Mouse (Mus musculus) urinary bladder, postnatal 10 days (tissue): ENCODE data around the gene Elovl7.

ENCODE experiments used
- DNase-seq: peaks from one replicate; pipeline ENCODE4 v3.0.0; 2022; ENCODE audit warnings: low spot score

Elovl7 gene

DNA sequence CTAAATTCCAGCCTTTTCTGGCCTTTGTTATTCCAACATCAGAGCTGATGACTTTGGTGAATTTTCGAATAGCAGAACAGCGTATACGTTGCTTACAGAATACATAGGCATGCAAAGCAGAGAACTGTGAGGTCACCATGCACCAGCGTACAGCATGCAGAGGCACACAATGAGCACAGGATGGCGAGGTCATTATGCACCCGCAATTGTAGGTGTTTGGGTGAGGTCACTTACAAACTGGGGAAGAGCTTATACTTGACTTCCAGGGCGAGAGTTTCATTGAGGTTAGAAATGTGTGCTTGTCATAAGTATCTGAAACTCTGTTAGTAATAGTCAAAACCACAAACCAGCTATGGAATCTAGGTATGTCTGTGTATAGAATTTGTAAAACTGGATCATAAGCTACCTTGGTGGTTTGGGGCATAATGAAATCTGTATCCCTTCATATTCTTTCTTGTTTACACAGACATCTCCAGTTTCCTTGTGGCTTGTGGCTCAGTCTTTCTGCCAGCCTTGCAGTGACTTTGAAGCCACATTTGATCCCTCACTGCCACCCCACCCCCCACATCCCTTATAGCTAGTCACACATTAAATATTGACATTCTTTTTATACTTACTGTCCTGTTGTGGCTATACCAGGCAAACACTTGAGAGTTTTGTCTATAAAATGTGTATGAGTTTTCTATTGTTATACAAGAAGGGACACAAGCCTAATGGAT lies 88.9 kb downstream of the Elovl7 start:
- no peak for DNase-seq

DNA sequence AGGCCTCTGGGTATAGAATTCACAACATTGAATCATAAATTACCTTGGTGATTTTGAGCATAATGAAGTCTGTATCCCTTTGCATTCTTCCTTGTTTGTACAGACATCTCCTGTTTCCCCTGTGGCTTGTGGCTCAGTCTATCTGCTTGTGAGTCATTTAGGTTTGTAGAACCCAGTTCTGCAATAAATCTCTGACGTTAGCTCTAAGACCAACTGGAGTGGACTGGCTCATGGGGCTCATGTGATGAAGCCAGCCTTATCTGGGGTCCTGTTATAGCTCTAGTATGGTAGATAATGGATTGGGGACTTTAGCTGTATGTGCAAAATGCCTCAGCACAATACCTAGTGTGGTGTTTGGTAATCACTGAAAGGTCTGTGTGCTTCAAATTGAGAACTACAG lies 89.6 kb downstream of the Elovl7 start:
- no peak for DNase-seq

DNA sequence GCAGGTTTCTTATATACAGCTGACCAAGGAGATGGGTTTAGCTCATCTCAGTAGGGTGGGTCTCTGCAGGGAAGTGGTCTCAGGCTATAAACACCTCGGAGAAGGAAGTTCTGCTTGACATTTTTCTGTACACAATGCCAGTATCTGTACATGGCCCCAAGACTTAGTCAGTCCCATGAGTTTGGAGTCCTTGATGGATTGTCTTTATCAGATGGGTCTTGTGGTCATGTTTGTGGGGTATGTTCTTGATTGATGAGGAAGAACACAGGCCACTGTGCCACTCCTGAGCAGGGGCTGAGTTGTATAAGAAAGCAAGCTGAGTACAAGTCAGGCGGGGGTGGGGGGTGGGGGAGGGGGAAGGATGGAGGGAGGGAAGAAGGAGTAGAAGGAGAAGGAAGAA lies 90.5 kb downstream of the Elovl7 start:
- DNase-seq: no peak

- DNase-seq: peak; percentile 80
These were observed 101.7 kb downstream of the Elovl7 start, which contains the start of gene Depdc1b for GRCm38 (mm10) chr13:108315702-108316486. Gene Depdc1b (plus strand): TSS chr13:108316332.

GRCm38 (mm10) chr13:108316487-108316903 lies 102.3 kb downstream of the Elovl7 start:
- no peak for DNase-seq

- no peak for DNase-seq
These were observed 103.2 kb downstream of the Elovl7 start for GRCm38 (mm10) chr13:108317414-108317813.

GRCm38 (mm10) chr13:108319028-108319427 lies 104.8 kb downstream of the Elovl7 start:
- DNase-seq: no peak

GRCm38 (mm10) chr13:108320216-108320615 lies 106.0 kb downstream of the Elovl7 start:
- no peak for DNase-seq

DNA sequence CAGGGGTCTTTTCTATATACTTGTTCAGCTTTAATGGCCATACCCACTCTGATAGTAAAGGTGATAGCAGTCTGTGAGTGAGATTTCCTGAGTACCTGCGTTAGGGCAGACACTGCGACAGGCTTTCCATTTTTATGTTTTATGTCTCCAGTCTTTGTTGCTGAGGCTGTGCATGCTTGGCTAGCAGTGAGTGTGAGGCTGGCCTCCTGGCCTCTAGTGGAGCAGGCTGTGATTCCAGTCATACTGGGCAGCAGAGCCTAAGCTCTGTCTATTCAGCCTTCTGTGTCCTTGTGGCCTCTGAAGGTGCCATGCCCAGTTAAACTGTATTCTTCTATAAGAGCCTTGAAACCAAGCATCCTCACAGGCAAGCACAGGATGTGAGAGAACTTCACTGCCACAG lies 108.3 kb downstream of the Elovl7 start:
- DNase-seq: no peak

DNA sequence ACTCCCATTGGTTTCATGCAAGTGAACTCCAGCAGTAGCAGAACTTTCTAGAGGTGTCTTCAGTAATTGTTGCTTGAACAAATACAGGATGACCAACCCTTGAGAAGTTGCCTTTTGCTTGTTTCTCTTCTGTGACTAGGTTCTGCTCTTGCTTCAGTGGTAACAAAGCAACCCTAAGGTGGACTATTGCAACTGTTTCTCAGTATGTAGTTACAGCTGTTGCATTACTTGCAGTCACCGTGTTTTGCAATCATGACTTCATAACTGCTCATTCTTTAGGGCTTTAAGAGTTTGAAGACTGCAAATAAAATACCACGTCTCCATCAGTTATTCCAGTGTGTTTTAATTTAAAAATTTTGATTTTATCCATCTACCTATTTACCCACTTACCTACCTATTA lies 109.1 kb downstream of the Elovl7 start:
- no peak for DNase-seq

DNA sequence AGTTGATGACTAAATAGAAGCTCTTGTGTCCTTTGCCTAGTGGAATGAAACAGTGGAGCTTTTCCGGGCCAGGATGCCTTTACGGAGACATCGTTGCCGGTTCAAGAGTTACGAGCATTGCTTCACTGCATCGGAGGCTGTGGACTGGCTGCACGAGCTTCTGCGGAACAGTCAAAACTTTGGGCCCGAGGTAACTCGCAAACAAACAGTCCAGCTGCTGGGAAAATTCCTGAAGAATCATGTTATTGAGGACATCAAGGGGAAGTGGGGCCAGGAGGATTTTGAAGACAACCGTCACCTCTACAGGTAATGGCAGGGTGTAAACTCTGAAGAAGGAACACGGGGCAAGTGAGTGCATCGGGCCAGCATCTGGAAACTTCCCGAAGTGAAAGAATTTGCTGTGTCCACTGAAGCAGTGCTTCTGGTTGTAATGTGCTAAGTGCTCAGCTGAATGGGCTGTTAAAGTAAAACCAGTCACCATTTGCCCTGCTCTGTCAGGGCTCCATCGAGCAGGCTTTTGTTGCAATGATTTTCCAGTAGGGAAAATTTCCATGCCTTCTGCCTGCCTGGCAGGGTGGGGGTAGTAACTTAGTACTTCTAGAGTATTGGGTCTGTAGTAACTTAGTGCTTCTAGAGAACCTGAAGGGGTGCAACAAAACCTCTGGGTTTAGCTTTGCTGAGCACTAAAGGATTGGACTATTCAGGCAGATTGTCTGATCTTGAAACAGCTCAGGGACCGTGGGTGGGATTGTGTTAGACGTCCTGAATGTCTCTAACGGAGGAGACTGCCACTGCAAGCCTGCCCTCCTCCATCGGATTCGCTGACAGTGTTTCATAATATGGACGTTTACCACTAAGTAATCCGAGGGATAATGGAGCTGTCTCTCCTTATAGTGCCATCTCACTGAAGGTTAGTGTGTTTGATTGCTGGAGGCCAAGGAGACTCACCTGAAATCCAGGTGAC lies 109.9 kb downstream of the Elovl7 start:
- no peak for DNase-seq

DNA sequence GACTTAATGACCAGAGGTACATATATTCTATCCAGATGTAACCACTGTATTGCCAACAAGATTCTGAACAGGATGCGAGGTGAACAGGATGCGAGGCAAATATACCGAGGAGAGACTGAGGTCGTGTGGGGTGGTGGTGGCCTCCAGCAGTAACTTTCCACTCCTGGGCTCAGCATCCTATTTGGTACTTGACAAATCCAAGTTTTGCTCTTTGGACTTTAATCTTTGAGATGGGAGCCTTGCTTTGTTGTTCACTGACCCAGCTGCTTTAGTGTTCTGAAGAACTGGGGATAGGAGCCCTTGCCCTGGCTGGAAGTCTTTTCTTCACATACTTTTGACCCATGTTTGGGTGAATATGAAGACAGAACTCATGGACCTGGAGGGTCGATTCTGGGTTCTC lies 111.7 kb downstream of the Elovl7 start:
- no peak for DNase-seq

GRCm38 (mm10) chr13:108326351-108326750 lies 112.1 kb downstream of the Elovl7 start:
- DNase-seq: no peak

DNA sequence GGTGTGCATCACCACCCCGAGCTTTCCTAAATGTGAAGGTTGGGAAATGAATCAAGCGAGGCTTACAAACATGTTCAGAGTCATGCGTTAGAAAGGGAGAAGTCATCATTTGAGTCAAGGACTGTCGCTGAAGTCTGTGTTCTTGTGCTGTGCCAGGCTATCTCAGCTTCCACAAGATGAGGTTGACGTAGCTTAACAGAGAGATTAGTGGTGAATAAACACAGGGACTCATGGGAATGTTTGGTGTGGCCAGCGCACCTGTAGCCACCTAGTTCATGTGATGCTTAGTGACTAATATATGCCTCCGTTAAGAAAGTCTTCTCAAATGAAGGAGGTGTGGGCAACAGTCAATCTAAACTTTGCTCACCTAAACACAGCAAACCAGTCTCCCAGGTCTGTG lies 112.8 kb downstream of the Elovl7 start:
- DNase-seq: no peak

GRCm38 (mm10) chr13:108328406-108329180 lies 114.4 kb downstream of the Elovl7 start:
- no peak for DNase-seq

GRCm38 (mm10) chr13:108329693-108330092 lies 115.5 kb downstream of the Elovl7 start:
- DNase-seq: no peak
